Mouse (Mus musculus): ENCODE data around the gene Klf15. TPM values are rescaled to one million over a fixed set of nuclear protein-coding genes. Genes with fewer than 3 reads are reported as not detected.

Gene Klf15
- polyA plus RNA-seq, 1 experiment from 2014 or later, result 4.3 TPM

- H3K4me3 ChIP-seq, result no peak overlapping the region
- 69% methylated on average over 5 of the region's 5 CpGs for WGBS
- 0 out of 2 replicates have a peak, but pooled peaks cover 4% of the 10 kb centered on the region for H3K4me1 ChIP-seq
- H3K27me3 ChIP-seq (ENCODE audit: low read depth, poor library complexity, severe bottlenecking), result no peaks in the 10 kb centered on the region
- DNase-seq (ENCODE audit: low spot score), result no peak
- H3K36me3 ChIP-seq, result no peaks in the 10 kb centered on the region
- no peaks in the 10 kb centered on the region for H3K9me3 ChIP-seq (replicated peaks)
- no peak overlapping the region for H3K27ac ChIP-seq
These were observed 11.7 kb upstream of the Klf15 start for GRCm38 (mm10) chr6:90450697-90451096.

- H3K9me3 ChIP-seq (replicated peaks), result no peaks in the 10 kb centered on the region
These were observed 10.9 kb upstream of the Klf15 start for GRCm38 (mm10) chr6:90451512-90451911.

GRCm38 (mm10) chr6:90452603-90453002 lies 9.8 kb upstream of the Klf15 start:
- H3K4me1 ChIP-seq, result 0 out of 2 replicates have a peak, but pooled peaks cover 4% of the 10 kb centered on the region
- H3K36me3 ChIP-seq, result no peaks in the 10 kb centered on the region
- no peaks in the 10 kb centered on the region for H3K27me3 ChIP-seq (ENCODE audit: low read depth, poor library complexity, severe bottlenecking)
- no peak overlapping the region for H3K27ac ChIP-seq
- no peak overlapping the region for H3K4me3 ChIP-seq
- H3K9me3 ChIP-seq (replicated peaks), result no peaks in the 10 kb centered on the region
- DNase-seq (ENCODE audit: low spot score), result no peak

More at GRCm38 (mm10) chr6:90451512-90451911, 10.9 kb upstream of the Klf15 start:
- 87% methylated on average over 5 of the region's 5 CpGs for WGBS
- DNase-seq (ENCODE audit: low spot score), result no peak
- no peak overlapping the region for H3K27ac ChIP-seq
- H3K4me1 ChIP-seq, result 0 out of 2 replicates have a peak, but pooled peaks cover 4% of the 10 kb centered on the region
- no peak overlapping the region for H3K4me3 ChIP-seq
- H3K27me3 ChIP-seq (ENCODE audit: low read depth, poor library complexity, severe bottlenecking), result no peaks in the 10 kb centered on the region
- H3K36me3 ChIP-seq, result no peaks in the 10 kb centered on the region

GRCm38 (mm10) chr6:90453751-90454150 lies 8.6 kb upstream of the Klf15 start:
- Histone ChIP-seq H3K9me3 (replicated peaks) (no peaks in the 10 kb centered on the region), H3K4me1 (0 out of 2 replicates have a peak, but pooled peaks cover 4% of the 10 kb centered on the region), H3K27ac (no peak overlapping the region), H3K27me3 (ENCODE audit: low read depth, poor library complexity, severe bottlenecking) (no peaks in the 10 kb centered on the region), H3K4me3 (no peak overlapping the region), H3K36me3 (no peaks in the 10 kb centered on the region)
- WGBS, result 92% methylated on average over 5 of the region's 5 CpGs
- no peak for DNase-seq (ENCODE audit: low spot score)

GRCm38 (mm10) chr6:90457421-90457820 lies 5.0 kb upstream of the Klf15 start:
- peaks cover 33% of the 10 kb centered on the region for H3K27me3 ChIP-seq (ENCODE audit: low read depth, poor library complexity, severe bottlenecking)
- no peak for DNase-seq (ENCODE audit: low spot score)
- peaks cover 12% of the 10 kb centered on the region for H3K4me1 ChIP-seq
- H3K9me3 ChIP-seq (replicated peaks), result no peaks in the 10 kb centered on the region
- H3K4me3 ChIP-seq, result no peak overlapping the region
- no peaks in the 10 kb centered on the region for H3K36me3 ChIP-seq
- no peak overlapping the region for H3K27ac ChIP-seq
- WGBS, result 84% methylated on average over 2 of the region's 2 CpGs

GRCm38 (mm10) chr6:90461181-90461580 lies 1.2 kb upstream of the Klf15 start:
- H3K27me3 ChIP-seq (ENCODE audit: low read depth, poor library complexity, severe bottlenecking), result peaks cover 34% of the 10 kb centered on the region
- WGBS, result 28% methylated on average over 2 of the region's 2 CpGs
- no peak for DNase-seq (ENCODE audit: low spot score)
- peaks cover 30% of the 10 kb centered on the region for H3K4me1 ChIP-seq
- H3K9me3 ChIP-seq (replicated peaks), result no peaks in the 10 kb centered on the region
- no peak overlapping the region for H3K27ac ChIP-seq
- no peaks in the 10 kb centered on the region for H3K36me3 ChIP-seq
- no peak overlapping the region for H3K4me3 ChIP-seq

- DNase-seq (ENCODE audit: low spot score), result no peak
- H3K4me1 ChIP-seq, result peaks cover 30% of the 10 kb centered on the region
- peaks cover 5% of the 10 kb centered on the region; the same call in 1 of the 2 replicates for H3K36me3 ChIP-seq
- peak overlapping the region; percentile 69 for H3K4me3 ChIP-seq
- H3K27me3 ChIP-seq (ENCODE audit: low read depth, poor library complexity, severe bottlenecking), result peaks cover 34% of the 10 kb centered on the region
- no peaks in the 10 kb centered on the region for H3K9me3 ChIP-seq (replicated peaks)
- 6% methylated on average over 12 of the region's 12 CpGs for WGBS
- H3K27ac ChIP-seq, result peak overlapping the region; percentile 84; the same call in 1 of the 2 replicates
These were observed 605 bp upstream of the Klf15 start for GRCm38 (mm10) chr6:90461771-90462170.

- WGBS, result under 1% methylated on average over 38 of the region's 38 CpGs
- Histone ChIP-seq H3K4me3 (peak overlapping the region; percentile 69), H3K9me3 (replicated peaks) (no peaks in the 10 kb centered on the region), H3K27ac (peak overlapping the region; percentile 84), H3K4me1 (peaks cover 30% of the 10 kb centered on the region), H3K27me3 (ENCODE audit: low read depth, poor library complexity, severe bottlenecking) (peaks cover 34% of the 10 kb centered on the region), H3K36me3 (peaks cover 13% of the 10 kb centered on the region; the same call in 1 of the 2 replicates)
- no peak for DNase-seq (ENCODE audit: low spot score)
These were observed 458 bp downstream of the Klf15 start for GRCm38 (mm10) chr6:90462841-90463227.

- Histone ChIP-seq H3K4me1 (peaks cover 30% of the 10 kb centered on the region), H3K36me3 (peaks cover 15% of the 10 kb centered on the region; the same call in 1 of the 2 replicates), H3K4me3 (peak overlapping the region; percentile 69), H3K27me3 (ENCODE audit: low read depth, poor library complexity, severe bottlenecking) (peaks cover 34% of the 10 kb centered on the region), H3K27ac (peak overlapping the region; percentile 84), H3K9me3 (replicated peaks) (no peaks in the 10 kb centered on the region)
- under 1% methylated on average over 31 of the region's 31 CpGs for WGBS
- peak; percentile 83 for DNase-seq (ENCODE audit: low spot score)
These were observed 969 bp downstream of the Klf15 start for GRCm38 (mm10) chr6:90463228-90463862.

GRCm38 (mm10) chr6:90463890-90464421 lies 1.6 kb downstream of the Klf15 start:
- 28% methylated on average over 7 of the region's 7 CpGs for WGBS
- Histone ChIP-seq H3K27me3 (ENCODE audit: low read depth, poor library complexity, severe bottlenecking) (peaks cover 34% of the 10 kb centered on the region), H3K4me3 (peak overlapping the region; percentile 69), H3K9me3 (replicated peaks) (no peaks in the 10 kb centered on the region), H3K36me3 (peaks cover 15% of the 10 kb centered on the region; the same call in 1 of the 2 replicates), H3K4me1 (peaks cover 30% of the 10 kb centered on the region), H3K27ac (peak overlapping the region; percentile 84)
- DNase-seq (ENCODE audit: low spot score), result no peak

- peaks cover 30% of the 10 kb centered on the region for H3K4me1 ChIP-seq
- peaks cover 15% of the 10 kb centered on the region; the same call in 1 of the 2 replicates for H3K36me3 ChIP-seq
- no peaks in the 10 kb centered on the region for H3K9me3 ChIP-seq (replicated peaks)
- no peak overlapping the region for H3K27ac ChIP-seq
- peaks cover 25% of the 10 kb centered on the region for H3K27me3 ChIP-seq (ENCODE audit: low read depth, poor library complexity, severe bottlenecking)
- H3K4me3 ChIP-seq, result no peak overlapping the region
- 94% methylated on average over 11 of the region's 11 CpGs for whole genome bisulfite sequencing
- no peak for DNase-seq (ENCODE audit: low spot score)
These were observed 2.8 kb downstream of the Klf15 start for GRCm38 (mm10) chr6:90465028-90465640.

- DNase-seq (ENCODE audit: low spot score), result no peak
- no peak overlapping the region for H3K4me3 ChIP-seq
- peaks cover 15% of the 10 kb centered on the region for H3K27me3 ChIP-seq (ENCODE audit: low read depth, poor library complexity, severe bottlenecking)
- no peak overlapping the region; the same call in 1 of the 2 replicates for H3K27ac ChIP-seq
- no peaks in the 10 kb centered on the region for H3K9me3 ChIP-seq (replicated peaks)
- H3K4me1 ChIP-seq, result peaks cover 34% of the 10 kb centered on the region
- H3K36me3 ChIP-seq, result peaks cover 15% of the 10 kb centered on the region; the same call in 1 of the 2 replicates
- WGBS, result 91% methylated on average over 10 of the region's 10 CpGs
These were observed 3.7 kb downstream of the Klf15 start for GRCm38 (mm10) chr6:90466079-90466478.

GRCm38 (mm10) chr6:90466847-90467410 lies 4.6 kb downstream of the Klf15 start:
- Histone ChIP-seq H3K36me3 (peaks cover 15% of the 10 kb centered on the region; the same call in 1 of the 2 replicates), H3K4me1 (peaks cover 39% of the 10 kb centered on the region)
- no peak for DNase-seq (ENCODE audit: low spot score)

More at GRCm38 (mm10) chr6:90466847-90467410, 4.6 kb downstream of the Klf15 start:
- Histone ChIP-seq H3K27me3 (ENCODE audit: low read depth, poor library complexity, severe bottlenecking) (peaks cover 7% of the 10 kb centered on the region), H3K4me3 (no peak overlapping the region), H3K27ac (no peak overlapping the region), H3K9me3 (replicated peaks) (no peaks in the 10 kb centered on the region)
- WGBS, result 96% methylated on average over 12 of the region's 12 CpGs

Data from limb, embryonic 10.5 days (tissue).